Mouse (Mus musculus) cortical plate, adult 2 months (tissue): Measurements from ENCODE around the gene Ccnt2.

Experiments
- CTCF ChIP-seq: fragments of 200-500 bp; IDR thresholded peaks from 2 replicates; pipeline ENCODE4 v1.5.1; 2011; ENCODE audit warnings: mild to moderate bottlenecking, control low read depth, low read length; ENCODE audit not compliant: insufficient read depth; ENCODE audit errors: extremely low read depth
- POLR2A ChIP-seq: fragments of 200-500 bp; IDR thresholded peaks from 2 replicates; pipeline ENCODE4 v1.6.1; 2011; ENCODE audit warnings: mild to moderate bottlenecking, low read length, control low read depth; ENCODE audit not compliant: insufficient read depth; ENCODE audit errors: extremely low read depth

DNA sequence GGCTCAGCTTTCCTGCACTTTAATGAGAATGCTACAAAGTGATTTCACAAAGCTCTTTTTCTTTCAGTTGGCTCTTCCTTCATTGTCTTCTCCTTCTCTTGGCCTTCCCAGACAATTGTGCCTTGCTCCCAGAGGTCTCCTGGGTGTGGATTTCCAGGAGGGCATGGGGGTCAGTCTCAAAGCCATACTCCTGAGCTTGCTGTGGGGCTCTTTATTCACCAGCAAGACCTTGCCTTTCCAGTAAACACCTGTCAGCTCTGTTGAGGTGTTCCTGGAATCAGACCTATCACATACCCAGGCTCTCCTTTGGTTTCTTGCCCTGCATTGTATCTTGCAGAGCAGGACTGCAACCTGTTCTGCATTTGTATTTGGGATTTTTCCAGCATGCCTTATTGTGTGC is 9.9 kb downstream of the Ccnt2 start:
- TF ChIP-seq CTCF (no peak), POLR2A (no peak)
